Mouse (Mus musculus) cerebellum, adult 2 months (tissue): ENCODE data around the gene Anxa8.

ENCODE experiments used
- CTCF ChIP-seq: fragments of 200-500 bp; IDR thresholded peaks from 2 replicates; pipeline ENCODE4 v1.5.1; 2011; ENCODE audit warnings: low read depth, mild to moderate bottlenecking, control low read depth, low read length, moderate library complexity, borderline replicate concordance; ENCODE audit not compliant: insufficient read depth
- POLR2A ChIP-seq: fragments of 200-500 bp; IDR thresholded peaks from 2 replicates; pipeline ENCODE4 v1.6.1; 2011; ENCODE audit warnings: low read length, control low read depth, borderline replicate concordance; ENCODE audit not compliant: insufficient read depth

- no peak for TF ChIP-seq CTCF
- TF ChIP-seq POLR2A: no peak
Measured at GRCm38 (mm10) chr14:34071665-34072064, 14.1 kb upstream of the Anxa8 start.
